Mouse (Mus musculus) lung, postnatal 0 days (tissue): ENCODE results near the gene Cc2d2b. TPM values are rescaled to one million over a fixed set of nuclear protein-coding genes. Genes with fewer than 3 reads are reported as not detected.

Source experiments
- ATAC-seq: fragments of 200-750 bp; cut with Nextera tagmentation; 2 replicates; pipeline ENCODE4 v1.8.0; 2017; ENCODE audit warnings: moderate library complexity
- DNase-seq: peaks from one replicate; pipeline ENCODE4 v3.0.0-alpha.2; 2016; ENCODE audit warnings: low spot score
- H3K27ac ChIP-seq: fragments of 300-500 bp; sonication (generic); 2 replicates; pipeline ENCODE4 v1.5.1; 2014; ENCODE audit warnings: antibody characterized with exemption, mild to moderate bottlenecking, low read length, mixed read lengths
- H3K27me3 ChIP-seq: fragments of 300-500 bp; sonication (generic); replicated peaks from 2 replicates; pipeline ENCODE4 v1.6.1; 2014; ENCODE audit warnings: low read length, mixed read lengths; ENCODE audit not compliant: insufficient read depth
- H3K36me3 ChIP-seq: fragments of 300-500 bp; sonication (generic); 2 replicates; pipeline ENCODE4 v1.6.1; 2014; ENCODE audit warnings: low read length, mixed read lengths; ENCODE audit not compliant: insufficient read depth
- H3K4me1 ChIP-seq: fragments of 300-500 bp; sonication (generic); 2 replicates; pipeline ENCODE4 v1.6.1; 2014; ENCODE audit warnings: antibody characterized with exemption, low read depth, low read length, mixed read lengths; ENCODE audit not compliant: insufficient read depth
- H3K4me2 ChIP-seq: fragments of 300-500 bp; sonication (generic); replicated peaks from 2 replicates; pipeline ENCODE4 v1.6.1; 2014; ENCODE audit warnings: low read depth, mild to moderate bottlenecking, low read length, moderate library complexity, mixed read lengths
- H3K4me3 ChIP-seq: fragments of 300-500 bp; sonication (generic); 2 replicates; pipeline ENCODE4 v1.5.1; 2014; ENCODE audit warnings: low read depth, low read length
- H3K9ac ChIP-seq: fragments of 300-500 bp; sonication (generic); replicated peaks from 2 replicates; pipeline ENCODE4 v1.6.1; 2014; ENCODE audit warnings: low read depth, mild to moderate bottlenecking
- H3K9me3 ChIP-seq: fragments of 300-500 bp; sonication (generic); 2 replicates; pipeline ENCODE4 v1.6.1; 2016; ENCODE audit warnings: low read length, mixed read lengths
- CTCF ChIP-seq: IDR thresholded peaks from 2 replicates; pipeline ENCODE4 v1.5.1; 2016; ENCODE audit warnings: antibody characterized with exemption, mild to moderate bottlenecking
- EP300 ChIP-seq: IDR thresholded peaks from 2 replicates; pipeline ENCODE4 v1.6.1; 2016; ENCODE audit warnings: antibody characterized with exemption, mild to moderate bottlenecking, control low read depth
- WGBS: fragments of 180-500 bp; shearing (Covaris S2); extraction: QIAGEN DNeasy Blood & Tissue Kit; methylation state at CpG from one replicate; pipeline ENCODE4 v1.1.7; 2014; 5-methylcytosine and 5-hydroxymethylcytosine counted together
- polyA plus RNA-seq: library from polyadenylated mRNA; unstranded; fragments of >200 nt; fragmentation: Nextera tagmentation; extraction: Ambion mirVana; gene quantifications from 2 replicates; pipeline ENCODE4 v1.2.1, GENCODE M21; 2015

Gene Cc2d2b
- polyA plus RNA-seq, 1 experiment from 2014 or later = 0.33 TPM

GRCm38 (mm10) chr19:40738683-40739324, 9.7 kb upstream of the Cc2d2b start:
- Histone ChIP-seq H3K9me3 (no peaks in the 10 kb centered on the region), H3K4me1 (no peaks in the 10 kb centered on the region), H3K27me3 (no peaks in the 10 kb centered on the region), H3K9ac (no peak overlapping the region), H3K4me3 (no peak overlapping the region), H3K4me2 (no peak overlapping the region), H3K27ac (0 out of 2 replicates have a peak overlapping the region, but pooled peaks have one; percentile 3), H3K36me3 (no peaks in the 10 kb centered on the region)
- no peak for TF ChIP-seq CTCF
- TF ChIP-seq EP300 = no peak
- ATAC-seq = peak; percentile 61
- 74% methylated on average over 13 of the region's 13 CpGs for WGBS
- no peak for DNase-seq

GRCm38 (mm10) chr19:40746603-40747002, 1.9 kb upstream of the Cc2d2b start:
- Histone ChIP-seq H3K9me3 (no peaks in the 10 kb centered on the region), H3K4me1 (no peaks in the 10 kb centered on the region), H3K4me3 (no peak overlapping the region), H3K27ac (no peak overlapping the region), H3K4me2 (no peak overlapping the region), H3K27me3 (no peaks in the 10 kb centered on the region), H3K36me3 (no peaks in the 10 kb centered on the region), H3K9ac (no peak overlapping the region)
- TF ChIP-seq CTCF (peak; percentile 35; the same call in 1 of the 2 replicates), EP300 (no peak)
- WGBS = 53% methylated on average over 4 of the region's 4 CpGs
- DNase-seq (no peak), ATAC-seq (no peak)

GRCm38 (mm10) chr19:40754311-40754710, 5.8 kb downstream of the Cc2d2b start:
- H3K4me1 ChIP-seq = no peaks in the 10 kb centered on the region
- H3K4me2 ChIP-seq = no peak overlapping the region
- no peak for DNase-seq
- H3K27ac ChIP-seq = no peak overlapping the region
- no peaks in the 10 kb centered on the region for H3K36me3 ChIP-seq
- H3K4me3 ChIP-seq = no peak overlapping the region
- TF ChIP-seq CTCF (peak; percentile 72), EP300 (no peak)
- H3K9ac ChIP-seq = no peak overlapping the region
- 86% methylated on average over 2 of the region's 2 CpGs for WGBS
- H3K27me3 ChIP-seq = no peaks in the 10 kb centered on the region
- no peaks in the 10 kb centered on the region for H3K9me3 ChIP-seq
- no peak for ATAC-seq

- no peaks in the 10 kb centered on the region for H3K9me3 ChIP-seq
- no peak for TF ChIP-seq CTCF
- no peak for TF ChIP-seq EP300
- H3K27ac ChIP-seq = no peak overlapping the region
- no peak for ATAC-seq
- DNase-seq = no peak
- H3K36me3 ChIP-seq = no peaks in the 10 kb centered on the region
- no peak overlapping the region for H3K4me2 ChIP-seq
- no peak overlapping the region for H3K4me3 ChIP-seq
- H3K27me3 ChIP-seq = no peaks in the 10 kb centered on the region
- 76% methylated on average over 2 of the region's 2 CpGs for WGBS
- no peaks in the 10 kb centered on the region for H3K4me1 ChIP-seq
- H3K9ac ChIP-seq = no peak overlapping the region
Measured at GRCm38 (mm10) chr19:40760071-40760470, 11.5 kb downstream of the Cc2d2b start.

GRCm38 (mm10) chr19:40762023-40762759, 13.6 kb downstream of the Cc2d2b start:
- TF ChIP-seq CTCF (no peak), EP300 (no peak)
- ATAC-seq (peak; percentile 56), DNase-seq (peak; percentile 52)
- Histone ChIP-seq H3K4me2 (peak overlapping the region; percentile 56), H3K4me1 (no peaks in the 10 kb centered on the region), H3K9ac (no peak overlapping the region), H3K9me3 (no peaks in the 10 kb centered on the region), H3K27me3 (no peaks in the 10 kb centered on the region), H3K4me3 (peak overlapping the region; percentile 33), H3K36me3 (no peaks in the 10 kb centered on the region), H3K27ac (no peak overlapping the region)
- WGBS = 28% methylated on average over 22 of the region's 22 CpGs

- ATAC-seq (peak; percentile 93), DNase-seq (peak; percentile 90)
- Histone ChIP-seq H3K4me3 (no peak overlapping the region), H3K27me3 (no peaks in the 10 kb centered on the region), H3K4me2 (no peak overlapping the region), H3K27ac (no peak overlapping the region), H3K4me1 (0 out of 2 replicates have a peak, but pooled peaks cover 2% of the 10 kb centered on the region), H3K9ac (no peak overlapping the region), H3K9me3 (no peaks in the 10 kb centered on the region), H3K36me3 (no peaks in the 10 kb centered on the region)
- TF ChIP-seq EP300 = peak; percentile 97
- no peak for TF ChIP-seq CTCF
- 57% methylated on average over 2 of the region's 2 CpGs for WGBS
Measured at GRCm38 (mm10) chr19:40767189-40767588, 18.6 kb downstream of the Cc2d2b start.
